Mouse (Mus musculus): Measurements from ENCODE around the gene Itpr1. TPM values are rescaled to one million over a fixed set of nuclear protein-coding genes. Genes with fewer than 3 reads are reported as not detected.

Itpr1 gene
- total RNA-seq, 4 experiments from 2014 or later, result 10.2 to 18.0 (median 13.8) TPM

- DNase-seq (ENCODE audit: low spot score in 2 of 2), result no peak
These were observed 294.4 kb downstream of the Itpr1 start for GRCm38 (mm10) chr6:108507337-108507736.

- no peak for DNase-seq (ENCODE audit: low spot score in 2 of 2)
These were observed 296.4 kb downstream of the Itpr1 start for GRCm38 (mm10) chr6:108509320-108509719.

DNA sequence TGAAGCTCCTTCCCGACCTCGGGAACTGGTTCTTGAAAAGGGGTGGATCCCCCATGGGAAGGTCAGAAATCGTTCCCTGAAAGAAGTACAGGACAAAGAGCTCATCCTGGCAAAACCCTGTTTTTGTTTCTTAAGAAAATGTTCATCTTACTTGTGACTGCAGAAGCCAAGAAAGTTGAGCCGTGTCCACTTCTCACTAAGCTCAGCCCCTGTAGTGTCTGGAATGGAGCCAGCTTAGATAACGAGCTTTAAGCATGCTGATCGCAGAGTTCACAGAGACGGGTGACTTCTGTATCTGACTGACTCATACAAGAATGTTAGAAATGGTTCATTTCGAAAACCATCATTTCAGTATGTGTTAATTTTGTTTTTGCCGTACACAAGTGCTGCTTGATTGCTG, 297.2 kb downstream of the Itpr1 start:
- DNase-seq (ENCODE audit: low spot score in 2 of 2), result no peak

DNA sequence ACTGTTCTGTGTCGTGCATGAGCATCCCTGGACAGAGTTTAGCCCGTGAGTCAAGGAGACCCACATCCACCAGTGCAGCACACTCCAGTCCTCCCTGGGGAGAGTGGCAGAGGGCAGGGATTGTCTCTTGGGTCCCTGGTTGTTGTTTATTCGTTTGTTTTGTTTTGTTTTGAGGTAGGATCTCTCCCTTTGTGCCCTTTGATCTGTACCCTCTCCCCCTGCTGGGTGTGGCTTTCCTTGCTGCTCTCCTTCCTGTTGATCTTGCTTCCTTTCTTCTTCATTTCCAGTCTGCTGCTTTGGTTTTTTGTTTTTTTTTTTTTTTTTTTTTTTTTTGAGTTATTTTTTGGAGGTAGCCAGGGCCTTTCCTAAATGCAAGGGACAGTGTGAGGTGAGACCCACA, 299.2 kb downstream of the Itpr1 start:
- no peak for DNase-seq (ENCODE audit: low spot score in 2 of 2)

- no peak for DNase-seq (ENCODE audit: low spot score in 2 of 2)
These were observed 300.1 kb downstream of the Itpr1 start for GRCm38 (mm10) chr6:108512994-108513393.

- DNase-seq (ENCODE audit: low spot score in 2 of 2), result no peak
These were observed 303.4 kb downstream of the Itpr1 start for GRCm38 (mm10) chr6:108516248-108516647.

GRCm38 (mm10) chr6:108517241-108517981, 304.5 kb downstream of the Itpr1 start:
- no peak for DNase-seq (ENCODE audit: low spot score in 2 of 2)

DNA sequence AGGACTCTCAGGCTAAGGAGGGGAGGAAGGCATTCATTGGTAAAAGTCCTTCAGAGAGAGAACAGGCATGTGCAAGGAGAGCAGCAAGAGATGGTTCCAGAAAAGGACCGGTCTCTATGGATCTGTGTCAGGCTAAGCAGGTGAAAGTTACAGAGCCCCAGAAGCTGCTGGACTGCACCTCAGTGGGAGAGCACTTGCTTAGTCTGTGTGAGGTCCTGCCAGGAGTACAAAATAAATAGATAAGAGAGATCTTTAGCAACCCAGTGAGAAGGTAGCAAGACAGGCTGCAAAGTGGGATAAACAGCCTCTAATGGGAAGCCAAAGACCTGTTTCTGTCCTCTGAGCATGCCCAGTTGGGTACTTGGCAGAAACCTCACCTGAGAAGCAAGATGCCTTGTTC, 305.1 kb downstream of the Itpr1 start:
- no peak for DNase-seq (ENCODE audit: low spot score in 2 of 2)

DNA sequence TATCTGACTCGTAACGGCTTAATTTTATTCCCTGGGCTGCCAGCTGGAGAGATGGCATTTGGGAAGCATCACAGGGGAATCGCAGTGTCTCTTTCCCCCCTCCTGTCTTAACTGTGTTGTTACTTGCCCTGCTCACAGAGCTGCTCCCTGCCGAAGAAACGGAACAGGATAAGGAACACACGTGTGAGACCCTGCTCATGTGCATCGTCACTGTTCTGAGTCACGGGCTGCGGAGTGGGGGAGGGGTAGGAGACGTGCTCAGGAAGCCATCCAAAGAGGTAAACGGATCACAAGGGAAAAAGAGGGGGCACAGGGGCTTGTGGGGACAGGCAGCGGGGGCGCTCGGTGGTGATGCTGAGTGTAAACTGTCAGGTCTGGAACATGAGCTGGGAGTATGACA, 305.7 kb downstream of the Itpr1 start:
- no peak for DNase-seq (ENCODE audit: low spot score in 2 of 2)

GRCm38 (mm10) chr6:108519327-108519726, 306.4 kb downstream of the Itpr1 start:
- no peak for DNase-seq (ENCODE audit: low spot score in 2 of 2)

DNA sequence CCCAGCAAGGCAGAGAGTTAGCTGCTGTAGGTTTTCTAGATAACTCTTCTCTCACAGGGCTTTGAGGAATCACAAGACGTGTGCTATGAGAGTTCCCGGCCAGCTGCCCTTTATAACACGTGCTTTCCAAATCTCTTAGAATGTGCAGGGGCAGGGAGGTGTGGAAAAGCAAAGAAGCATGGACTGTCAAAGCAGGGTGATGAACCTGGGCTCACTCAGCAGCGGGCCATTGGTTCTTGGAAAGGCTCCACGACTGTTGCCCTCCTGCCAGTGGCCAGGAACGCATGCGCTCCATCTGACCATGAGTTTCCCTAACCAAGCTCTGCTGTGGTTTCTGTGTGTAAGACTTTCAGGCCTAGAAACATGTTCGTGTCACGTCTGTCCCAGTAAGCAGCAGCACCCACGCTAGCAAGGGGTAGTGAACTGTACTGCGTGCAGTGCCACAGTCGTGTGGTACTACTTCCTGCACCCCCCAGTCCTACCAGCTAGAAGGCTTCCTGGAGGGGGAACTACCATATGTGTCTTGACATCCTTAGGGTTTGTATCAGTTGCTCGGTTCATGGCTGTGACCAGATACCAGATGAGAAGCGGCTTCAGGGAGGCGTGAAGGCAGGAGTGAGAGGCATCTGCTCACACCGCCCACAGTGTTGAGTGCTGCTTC, 311.2 kb downstream of the Itpr1 start:
- DNase-seq (ENCODE audit: low spot score in 2 of 2), result no peak

DNA sequence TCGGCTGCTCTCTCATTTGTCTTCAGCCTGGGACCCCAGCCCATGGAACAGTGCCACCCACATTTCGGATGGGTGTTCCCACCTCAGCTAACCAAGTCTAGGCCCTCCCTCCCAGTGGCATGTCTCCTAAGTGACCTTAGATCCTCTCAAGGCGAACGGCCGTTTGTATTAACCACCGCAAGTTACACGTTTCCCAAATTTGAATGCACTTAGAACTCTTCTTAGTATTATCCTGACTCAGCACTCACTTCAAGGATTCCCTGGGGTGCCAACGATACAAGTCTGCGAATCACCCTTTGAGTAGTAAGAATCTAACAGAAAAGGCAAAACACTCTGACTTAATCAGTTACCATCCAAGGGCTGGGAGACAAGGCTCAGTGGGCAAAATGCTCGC, 311.7 kb downstream of the Itpr1 start:
- DNase-seq (ENCODE audit: low spot score in 2 of 2), result no peak

DNA sequence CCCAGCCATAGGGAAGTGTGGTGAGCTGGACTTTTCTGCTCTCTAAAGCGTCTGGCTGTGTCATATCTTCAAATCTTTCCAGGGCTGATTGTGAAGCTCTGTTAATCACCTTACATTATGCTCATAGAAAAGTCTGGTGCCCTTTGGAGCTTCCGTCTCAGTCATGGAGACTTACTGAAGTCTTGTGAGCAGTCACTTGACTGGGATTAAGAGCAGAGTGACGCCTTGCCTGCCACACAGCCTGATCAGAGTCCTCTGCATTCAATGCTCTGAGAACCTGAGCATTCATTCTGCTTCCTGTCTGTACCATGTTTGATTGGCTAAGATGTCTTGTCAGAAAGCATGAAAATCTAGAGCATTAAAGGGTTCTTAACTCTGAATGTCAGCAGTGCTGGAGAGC, 314.7 kb downstream of the Itpr1 start:
- DNase-seq (ENCODE audit: low spot score in 2 of 2), result no peak

GRCm38 (mm10) chr6:108527993-108528392, 315.1 kb downstream of the Itpr1 start:
- no peak for DNase-seq (ENCODE audit: low spot score in 2 of 2)

DNA sequence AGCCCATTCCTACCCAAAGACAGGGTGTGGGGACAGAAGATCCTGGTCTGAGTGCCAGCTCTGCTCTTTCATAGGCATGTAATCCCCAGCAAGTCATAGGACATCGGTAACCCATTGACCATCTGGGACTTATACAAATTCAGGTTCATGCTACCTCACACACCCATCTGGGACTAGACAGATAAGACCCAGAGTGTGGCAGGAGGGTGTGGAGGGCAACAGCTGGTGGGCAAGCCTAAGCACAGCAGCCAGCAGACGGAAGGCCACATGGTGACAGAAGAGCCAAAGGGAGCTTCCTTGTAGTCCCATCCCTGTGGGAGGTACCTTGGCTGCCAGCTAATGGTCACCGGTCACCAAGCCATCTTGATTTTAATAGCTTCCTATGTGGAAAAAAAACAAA, 316.3 kb downstream of the Itpr1 start:
- DNase-seq (ENCODE audit: low spot score in 2 of 2), result no peak

DNA sequence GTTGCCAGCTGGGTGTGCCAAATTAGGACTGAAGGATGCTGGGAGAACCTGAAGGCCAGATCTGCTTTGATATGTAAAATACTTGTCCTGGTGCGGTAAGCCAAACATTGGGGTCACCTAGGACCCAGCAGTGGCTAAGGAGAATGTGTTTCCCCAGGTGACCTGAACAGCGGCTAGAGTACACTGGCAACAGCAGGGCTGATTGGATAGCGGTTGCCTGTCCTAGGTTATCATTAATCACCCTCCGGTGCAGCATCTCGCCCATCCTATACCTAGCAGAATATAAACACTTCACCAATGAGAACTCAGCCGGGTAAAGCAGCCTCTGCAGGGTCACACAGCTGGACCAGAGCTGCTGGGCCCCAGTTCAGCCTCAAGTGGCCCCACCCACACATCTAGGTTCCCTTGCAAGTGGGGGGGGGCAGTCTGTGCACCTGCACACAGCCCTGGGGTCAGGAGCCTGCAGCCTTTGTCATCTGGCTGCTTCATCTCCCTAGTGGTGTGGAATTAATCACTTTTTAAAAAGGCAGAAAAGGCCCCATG, 318.0 kb downstream of the Itpr1 start:
- peak in 1 of 2 experiments; percentile 18 for DNase-seq (ENCODE audit: low spot score in 2 of 2)

GRCm38 (mm10) chr6:108531324-108532311, 318.7 kb downstream of the Itpr1 start:
- peak; percentile 49 for DNase-seq (ENCODE audit: low spot score in 2 of 2)

- peak; percentile 79 to 88 for DNase-seq (ENCODE audit: low spot score in 2 of 2)
These were observed 319.7 kb downstream of the Itpr1 start for GRCm38 (mm10) chr6:108532486-108533179.

GRCm38 (mm10) chr6:108534139-108534538, 321.2 kb downstream of the Itpr1 start:
- DNase-seq (ENCODE audit: low spot score in 2 of 2), result no peak

- peak; percentile 18 to 52 for DNase-seq (ENCODE audit: low spot score in 2 of 2)
These were observed 321.7 kb downstream of the Itpr1 start for GRCm38 (mm10) chr6:108534596-108534995.

DNA sequence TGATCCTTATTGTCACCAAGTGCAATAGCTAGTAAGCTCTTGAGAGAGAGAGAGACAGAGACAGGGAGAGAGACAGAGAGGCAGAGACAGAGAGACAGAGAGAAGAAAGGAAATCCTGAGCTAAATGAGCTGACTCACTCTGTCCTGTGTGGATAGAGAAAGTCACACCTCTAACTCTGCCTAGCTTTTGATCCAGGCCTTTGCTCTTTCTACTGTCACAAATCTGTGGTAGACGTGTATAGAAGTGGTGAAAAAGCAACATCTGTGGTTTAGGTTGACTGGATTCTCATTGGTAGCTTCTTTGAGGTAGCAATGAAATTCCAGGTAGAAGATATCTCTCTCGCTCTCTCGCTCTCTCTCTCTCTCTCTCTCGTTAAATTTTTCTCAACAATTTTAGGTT, 322.4 kb downstream of the Itpr1 start:
- no peak for DNase-seq (ENCODE audit: low spot score in 2 of 2)

Measured in gastrocnemius, adult 8-10 months (tissue).